Mouse (Mus musculus) MEL-GATA-1-ER (cell line): ENCODE data around the gene Ifrd2.
"Not testable (repeated sequence)": the region's sequence is repeated elsewhere in the genome, so short reads cannot be mapped to it uniquely, and the experiment has no call there.

Source experiments
- DNase-seq: peaks from one replicate; pipeline ENCODE4 v3.0.0-alpha.2; 2012; ENCODE audit warnings: low read depth; ENCODE audit errors: extremely low read depth

Ifrd2 gene

GRCm38 (mm10) chr9:107551890-107552355 is 35.5 kb upstream of the Ifrd2 start:
- DNase-seq = no peak

GRCm38 (mm10) chr9:107552690-107553393 is 34.6 kb upstream of the Ifrd2 start:
- no peak for DNase-seq

DNA sequence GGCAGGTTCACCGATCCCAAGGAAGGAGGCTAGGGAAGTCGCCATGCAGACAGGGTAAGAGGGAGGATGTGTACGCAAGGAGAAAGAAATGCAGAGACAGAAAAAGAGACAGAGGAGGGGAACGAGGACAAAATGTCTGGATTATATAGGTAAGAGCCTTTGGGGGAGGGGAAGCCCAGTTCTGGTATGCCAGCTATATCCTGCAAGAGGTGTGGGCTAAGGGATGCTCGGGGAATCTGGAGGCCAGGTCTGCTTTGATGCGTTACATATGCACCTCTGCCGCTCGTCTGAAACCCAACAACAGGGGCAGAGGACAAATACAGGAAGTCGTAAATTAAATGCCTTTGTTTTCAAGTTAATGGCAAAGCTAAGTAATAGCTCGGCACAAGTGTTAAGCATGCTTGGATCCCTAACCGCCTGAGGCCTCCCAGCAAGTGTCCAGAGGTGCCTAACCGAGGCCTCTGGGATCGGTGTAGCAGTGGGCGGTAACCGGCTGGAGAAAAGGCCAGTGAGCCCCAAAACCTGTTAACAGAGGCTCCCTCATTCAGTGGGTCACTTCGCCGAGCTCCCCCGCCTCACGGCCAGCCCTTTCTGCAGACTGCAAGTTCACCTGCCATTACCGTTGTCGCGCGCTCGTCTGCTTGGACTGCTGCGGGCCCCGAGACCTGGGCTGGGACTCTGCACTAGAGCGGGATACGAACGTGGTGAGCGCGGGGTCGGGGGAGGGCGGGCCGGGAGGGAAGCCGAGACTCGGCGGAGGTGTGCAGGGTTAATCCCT is 33.7 kb upstream of the Ifrd2 start:
- no peak for DNase-seq

- peak; percentile 94 for DNase-seq
Measured at GRCm38 (mm10) chr9:107554319-107554825, 33.1 kb upstream of the Ifrd2 start.

DNA sequence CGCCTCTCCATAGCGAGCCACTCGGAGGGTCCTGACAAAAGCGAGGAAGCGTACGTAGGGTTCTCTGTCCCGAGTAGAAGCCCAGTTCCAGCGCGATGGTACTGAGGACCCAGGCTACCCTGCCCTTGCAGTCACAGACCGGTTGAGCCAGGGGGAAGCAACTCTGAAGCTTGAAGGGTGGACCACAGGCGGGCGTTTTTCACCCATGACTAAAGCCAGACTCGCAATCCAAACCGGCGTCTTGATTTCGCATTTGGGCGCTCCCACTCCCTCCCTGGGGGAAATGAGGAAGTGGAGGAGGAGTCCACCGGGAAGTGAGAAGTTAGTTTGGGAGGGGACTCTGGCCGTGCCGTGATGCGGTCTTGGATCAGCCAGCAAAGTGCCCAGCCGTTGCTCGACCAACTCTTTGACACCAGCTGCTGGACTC is 32.4 kb upstream of the Ifrd2 start:
- peak; percentile 71 for DNase-seq

GRCm38 (mm10) chr9:107555701-107556100 is 31.7 kb upstream of the Ifrd2 start:
- DNase-seq = no peak

DNA sequence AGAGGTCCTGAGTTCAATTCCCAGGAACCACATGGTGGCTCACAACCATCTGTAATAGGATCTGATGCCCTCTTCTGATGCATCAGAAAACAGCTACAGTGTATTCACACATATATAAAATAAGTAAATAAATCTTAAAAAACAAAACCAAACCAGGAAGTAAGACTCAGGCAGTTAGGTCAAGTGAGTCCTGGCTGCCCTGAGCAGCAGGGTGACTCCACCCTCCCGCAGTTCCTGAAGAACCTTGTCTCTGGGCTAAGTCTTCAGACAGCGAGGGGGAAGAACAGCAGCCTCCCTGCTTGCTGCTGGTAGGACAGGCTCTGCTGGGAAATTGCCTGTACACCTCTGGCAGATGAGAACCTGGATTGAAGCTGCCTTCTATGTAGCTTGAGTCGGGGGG is 31.1 kb upstream of the Ifrd2 start:
- no peak for DNase-seq

DNA sequence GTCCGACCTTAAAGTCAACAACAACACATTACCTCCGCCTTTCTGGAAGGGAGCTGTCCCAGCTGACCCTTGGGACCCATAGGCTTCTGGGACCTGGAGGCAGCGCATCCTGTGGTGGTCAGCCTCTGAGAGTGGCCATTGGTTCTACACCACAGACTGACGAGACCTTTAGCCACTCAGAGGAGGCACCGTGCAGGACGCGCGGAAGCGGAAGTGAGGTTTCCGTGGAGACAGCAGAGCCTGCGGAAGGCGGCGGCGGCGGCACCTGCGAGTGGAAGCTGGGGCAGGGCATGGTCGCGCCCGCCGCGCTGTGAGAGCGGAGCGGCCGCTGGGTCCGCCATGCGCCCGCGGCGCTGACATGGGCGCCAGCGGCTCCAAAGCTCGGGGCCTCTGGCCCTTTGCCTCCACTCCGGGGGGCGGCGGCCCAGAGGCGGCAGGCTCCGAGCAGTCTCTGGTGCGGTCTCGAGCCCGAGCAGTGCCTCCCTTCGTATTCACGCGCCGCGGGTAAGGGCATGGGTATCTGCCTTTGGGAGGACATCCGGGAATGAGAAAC is 24.3 kb upstream of the Ifrd2 start, which contains the start of gene Tusc2:
Tusc2 (plus strand) TSS at position 227 of the 553 bp plus-strand sequence.
- peak; percentile 91 for DNase-seq

DNA sequence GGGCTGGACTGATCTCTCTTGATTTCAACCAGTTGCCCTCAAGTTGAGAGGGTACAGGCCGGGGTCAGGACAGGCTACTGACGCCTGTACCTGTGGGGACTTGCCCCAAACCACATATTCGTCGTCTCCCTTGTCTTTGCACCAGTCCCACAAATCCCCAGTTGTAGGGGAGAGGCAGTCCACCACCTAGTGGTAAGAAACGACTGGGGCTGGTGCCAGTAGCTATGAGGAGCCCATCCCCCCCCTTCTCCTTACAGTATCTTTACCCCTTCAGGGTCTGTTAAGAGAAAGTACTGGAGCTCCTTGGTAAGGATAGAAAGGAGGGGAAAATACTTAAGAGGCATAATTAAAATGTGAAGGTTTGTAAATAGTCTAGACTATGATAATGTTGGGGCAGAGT is 21.9 kb upstream of the Ifrd2 start:
- DNase-seq = not testable (repeated sequence)

DNA sequence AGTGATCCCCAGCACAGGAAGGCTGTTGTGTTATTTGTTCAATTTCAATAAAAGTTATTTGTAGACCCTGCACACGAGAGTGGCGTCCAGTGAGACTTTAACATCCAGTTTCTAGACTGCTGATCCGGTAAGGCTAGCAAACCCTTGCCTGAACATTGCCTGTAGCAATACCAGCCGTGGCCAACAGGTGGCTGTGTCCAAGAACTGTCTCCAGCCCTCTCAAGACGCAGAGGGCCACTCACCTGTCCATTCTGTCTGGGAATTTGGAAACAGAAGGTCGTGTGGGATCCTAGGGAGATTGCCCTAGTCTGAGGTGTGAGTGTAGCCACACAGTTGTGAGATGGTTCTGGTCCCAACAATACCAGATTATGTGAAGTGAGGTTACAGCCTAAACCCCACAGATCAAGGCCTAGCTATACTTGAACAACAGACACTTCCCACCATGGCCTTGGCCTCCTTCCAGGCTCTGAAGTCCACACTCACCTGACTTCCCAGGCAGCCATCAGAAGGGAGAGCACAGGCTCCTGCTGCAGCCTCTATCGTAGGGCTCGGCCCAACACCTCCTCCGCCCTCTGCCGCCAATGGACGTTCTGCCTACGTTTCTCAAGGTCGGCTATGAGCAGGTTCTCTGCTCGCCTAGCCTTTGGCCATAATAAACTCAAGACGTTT is 21.3 kb upstream of the Ifrd2 start:
- no peak for DNase-seq

DNA sequence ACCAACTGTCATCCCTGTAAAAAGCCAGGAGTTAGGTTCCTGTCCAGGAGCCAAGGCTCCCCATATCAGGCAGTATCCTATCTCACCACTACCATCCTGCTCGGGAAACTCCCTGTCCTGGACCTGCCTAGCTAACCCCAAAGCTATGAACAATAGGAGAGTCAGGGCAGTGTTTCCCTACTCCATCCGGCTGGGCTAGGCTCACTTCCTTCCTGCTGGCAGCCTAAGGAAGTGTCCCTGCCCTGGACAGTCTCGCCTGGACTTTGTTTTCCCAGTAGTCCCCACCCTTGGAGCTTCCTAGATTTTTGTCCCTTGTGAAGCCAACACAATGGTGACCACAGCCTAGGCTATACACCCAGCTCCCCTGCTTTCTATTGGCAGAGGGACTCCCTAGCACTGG is 20.6 kb upstream of the Ifrd2 start:
- DNase-seq = no peak

DNA sequence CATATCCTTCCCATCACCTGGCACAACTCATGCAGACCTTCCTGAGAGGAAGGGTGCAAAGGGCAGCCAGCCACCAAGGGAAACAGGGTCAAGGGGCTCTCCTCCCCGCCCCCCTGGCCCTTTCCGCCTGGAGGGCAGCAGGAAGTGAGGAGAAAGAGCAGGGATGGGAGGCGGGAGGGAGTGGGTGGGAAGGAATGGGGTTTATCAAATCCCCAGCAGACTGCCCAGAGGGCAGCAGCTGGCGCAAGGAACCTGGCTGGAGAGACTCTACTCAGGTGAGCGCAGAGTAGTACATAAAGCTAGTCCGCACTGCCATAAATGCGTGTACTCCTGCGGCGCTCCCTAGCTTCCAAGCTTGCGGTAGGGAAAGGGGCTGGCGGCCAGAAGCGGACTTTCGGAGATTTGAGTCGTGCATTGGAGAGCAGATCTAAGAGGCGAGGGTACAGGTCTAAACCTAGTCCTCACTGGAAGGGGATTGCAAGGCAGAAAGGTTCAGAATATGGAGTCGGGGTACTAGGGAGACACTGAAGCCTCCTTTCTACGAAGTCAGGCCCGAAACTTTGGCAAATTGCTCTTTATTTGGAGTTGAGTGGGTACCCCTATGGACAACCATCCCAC is 19.6 kb upstream of the Ifrd2 start, which contains the start of gene Hyal2:
Hyal2 (plus strand) TSS at position 244 of the 618 bp plus-strand sequence.
- no peak for DNase-seq

DNA sequence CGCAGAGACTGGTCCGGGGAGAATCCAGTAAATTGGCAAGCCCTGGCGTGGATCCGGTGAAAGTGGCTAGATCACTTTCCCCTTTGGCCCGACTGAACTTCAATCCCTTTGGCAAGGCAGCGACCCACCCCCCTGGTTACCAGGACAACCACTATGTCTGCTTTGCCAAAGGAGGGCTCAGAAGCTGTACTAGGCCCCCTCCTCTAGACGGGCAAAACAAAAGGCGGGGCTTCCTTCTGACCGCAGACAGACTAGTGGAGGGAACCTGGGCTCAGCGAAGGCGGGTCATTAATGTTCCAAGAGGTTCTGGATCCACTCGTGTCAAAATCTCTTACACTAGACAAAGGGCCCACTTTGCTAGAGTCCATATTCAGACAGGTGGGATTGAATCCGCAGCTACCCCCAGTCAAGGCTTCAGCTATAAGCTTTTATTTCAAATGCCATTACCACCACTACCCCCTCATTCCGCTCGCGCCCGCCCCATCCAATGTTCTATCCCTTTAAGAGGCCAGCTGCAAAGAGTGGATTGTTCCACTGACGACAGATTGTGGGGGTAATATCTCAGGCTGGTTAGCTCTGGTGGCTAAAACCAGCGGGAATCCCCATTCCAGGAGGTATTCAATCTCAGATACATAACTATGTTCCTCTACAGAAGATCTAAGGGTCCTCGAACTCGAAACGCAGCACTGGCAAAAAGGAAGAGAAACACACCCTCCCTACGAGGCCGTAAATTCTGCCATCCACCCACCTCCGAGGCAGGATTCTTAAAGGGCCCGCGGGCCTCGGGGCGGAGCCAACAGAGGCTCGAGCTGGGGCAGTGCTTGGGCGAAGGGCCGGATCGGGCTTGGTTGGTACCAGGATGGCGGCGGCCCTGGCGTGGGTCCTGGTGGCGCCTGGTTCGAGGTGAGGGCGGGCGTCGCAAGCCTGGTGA is 18.8 kb upstream of the Ifrd2 start:
- DNase-seq = no peak

DNA sequence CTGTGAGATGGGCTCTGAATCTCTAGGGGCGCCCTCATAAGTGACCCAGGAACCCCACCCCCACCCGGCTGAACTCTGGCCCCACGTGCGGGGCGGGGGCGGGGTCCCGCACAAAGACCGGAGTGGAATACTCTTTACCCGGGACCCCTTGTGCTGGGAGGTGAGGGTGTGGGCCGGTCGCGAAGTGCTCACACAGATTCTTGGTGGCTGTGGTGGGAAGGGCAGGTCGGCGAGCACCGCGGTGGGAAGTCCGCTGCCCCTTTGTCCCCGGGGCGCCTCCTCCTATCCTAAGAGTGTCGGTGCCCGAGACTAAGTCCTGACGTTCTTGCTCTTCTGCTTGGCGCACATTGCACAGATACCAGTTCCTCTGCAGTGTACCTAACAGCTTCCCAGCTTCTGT is 18.2 kb upstream of the Ifrd2 start:
- no peak for DNase-seq

- no peak for DNase-seq
Measured at GRCm38 (mm10) chr9:107570016-107570415, 17.4 kb upstream of the Ifrd2 start.

GRCm38 (mm10) chr9:107570845-107571244 is 16.6 kb upstream of the Ifrd2 start:
- DNase-seq = no peak

DNA sequence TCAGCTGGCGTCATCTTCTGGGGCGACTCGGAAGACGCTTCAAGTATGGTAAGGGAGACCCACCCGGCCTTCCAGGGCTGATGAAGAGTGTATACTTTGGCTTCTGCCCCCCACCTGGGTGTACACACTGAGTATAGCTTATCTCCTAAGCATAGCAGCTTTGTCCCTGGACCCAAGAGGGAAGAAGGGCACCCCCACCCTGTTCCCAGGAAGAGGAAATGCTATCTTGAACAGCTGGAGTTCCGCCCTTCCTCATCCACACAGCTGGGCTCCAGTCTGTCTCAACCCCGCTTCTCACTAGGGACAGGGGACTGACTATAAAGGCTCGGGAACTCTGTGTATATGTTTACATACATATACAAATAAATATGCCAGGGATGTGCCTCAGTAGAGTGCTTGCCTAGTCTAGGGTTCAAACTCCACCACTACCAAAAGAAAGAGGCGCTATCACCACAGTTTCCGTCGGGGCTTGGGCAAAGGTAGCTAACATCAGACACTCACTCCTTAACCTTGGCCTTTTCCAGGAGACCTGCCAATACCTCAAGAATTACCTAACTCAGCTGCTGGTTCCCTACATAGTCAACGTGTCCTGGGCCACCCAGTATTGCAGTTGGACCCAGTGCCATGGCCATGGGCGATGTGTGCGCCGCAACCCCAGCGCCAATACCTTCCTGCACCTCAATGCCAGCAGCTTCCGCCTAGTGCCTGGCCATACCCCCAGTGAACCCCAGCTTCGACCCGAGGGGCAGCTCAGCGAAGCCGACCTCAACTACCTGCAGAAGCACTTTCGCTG is 15.7 kb upstream of the Ifrd2 start:
- DNase-seq = no peak

GRCm38 (mm10) chr9:107572327-107572662 is 15.1 kb upstream of the Ifrd2 start:
- DNase-seq = no peak

GRCm38 (mm10) chr9:107573774-107574173 is 13.7 kb upstream of the Ifrd2 start:
- DNase-seq = not testable (repeated sequence)
